Mouse (Mus musculus): ENCODE data around the gene Tgfbi. TPM values are rescaled to one million over a fixed set of nuclear protein-coding genes. Genes with fewer than 3 reads are reported as not detected.

Gene Tgfbi
- polyA plus RNA-seq, 1 experiment from 2014 or later: 101 TPM

- 0 out of 2 replicates have a peak, but pooled peaks cover 6% of the 10 kb centered on the region for H3K4me1 ChIP-seq (replicated peaks; ENCODE audit: control insufficient read depth, insufficient read depth, low read length)
- no peaks in the 10 kb centered on the region; the same call in 1 of the 2 replicates for H3K36me3 ChIP-seq (ENCODE audit: control insufficient read depth, insufficient read depth)
- H3K27ac ChIP-seq (ENCODE audit: low read depth, low read length): no peak overlapping the region
- TF ChIP-seq CTCF (IDR thresholded peaks at IDR 0.05; ENCODE audit: low read depth): no peak
- no peak for ATAC-seq
- H3K9ac ChIP-seq (ENCODE audit: low read depth, low read length): no peak overlapping the region
- H3K9me3 ChIP-seq (ENCODE audit: control insufficient read depth): no peaks in the 10 kb centered on the region
- H3K4me2 ChIP-seq (replicated peaks; ENCODE audit: low read depth): no peak overlapping the region
- no peaks in the 10 kb centered on the region for H3K27me3 ChIP-seq (replicated peaks; ENCODE audit: control insufficient read depth, insufficient read depth, low read length)
- 70% methylated on average over 3 of the region's 3 CpGs for WGBS
- no peak overlapping the region for H3K4me3 ChIP-seq (ENCODE audit: low read depth, low read length)
Observed at GRCm38 (mm10) chr13:56644031-56644430, 34.7 kb downstream of the Tgfbi start.

GRCm38 (mm10) chr13:56645744-56646143 is 36.4 kb downstream of the Tgfbi start:
- Histone ChIP-seq H3K4me3 (ENCODE audit: low read depth, low read length) (no peak overlapping the region), H3K9me3 (ENCODE audit: control insufficient read depth) (no peaks in the 10 kb centered on the region), H3K4me1 (replicated peaks; ENCODE audit: control insufficient read depth, insufficient read depth, low read length) (0 out of 2 replicates have a peak, but pooled peaks cover 6% of the 10 kb centered on the region), H3K27ac (ENCODE audit: low read depth, low read length) (no peak overlapping the region), H3K4me2 (replicated peaks; ENCODE audit: low read depth) (no peak overlapping the region), H3K9ac (ENCODE audit: low read depth, low read length) (no peak overlapping the region), H3K36me3 (ENCODE audit: control insufficient read depth, insufficient read depth) (no peaks in the 10 kb centered on the region), H3K27me3 (replicated peaks; ENCODE audit: control insufficient read depth, insufficient read depth, low read length) (no peaks in the 10 kb centered on the region)
- WGBS: 85% methylated on average over 6 of the region's 6 CpGs
- no peak for TF ChIP-seq CTCF (IDR thresholded peaks at IDR 0.05; ENCODE audit: low read depth)
- no peak for ATAC-seq

GRCm38 (mm10) chr13:56647597-56648405 is 38.5 kb downstream of the Tgfbi start:
- Histone ChIP-seq H3K4me2 (replicated peaks; ENCODE audit: low read depth) (no peak overlapping the region), H3K27ac (ENCODE audit: low read depth, low read length) (no peak overlapping the region), H3K4me3 (ENCODE audit: low read depth, low read length) (no peak overlapping the region), H3K9me3 (ENCODE audit: control insufficient read depth) (no peaks in the 10 kb centered on the region), H3K4me1 (replicated peaks; ENCODE audit: control insufficient read depth, insufficient read depth, low read length) (0 out of 2 replicates have a peak, but pooled peaks cover 6% of the 10 kb centered on the region), H3K27me3 (replicated peaks; ENCODE audit: control insufficient read depth, insufficient read depth, low read length) (no peaks in the 10 kb centered on the region), H3K36me3 (ENCODE audit: control insufficient read depth, insufficient read depth) (no peaks in the 10 kb centered on the region), H3K9ac (ENCODE audit: low read depth, low read length) (0 out of 2 replicates have a peak overlapping the region, but pooled peaks have one; percentile 26)
- ATAC-seq: peak; percentile 68
- WGBS: 64% methylated on average over 10 of the region's 10 CpGs
- TF ChIP-seq CTCF (IDR thresholded peaks at IDR 0.05; ENCODE audit: low read depth): no peak

GRCm38 (mm10) chr13:56650020-56650419 is 40.7 kb downstream of the Tgfbi start:
- no peak overlapping the region for H3K4me3 ChIP-seq (ENCODE audit: low read depth, low read length)
- 81% methylated on average over 2 of the region's 2 CpGs for WGBS

GRCm38 (mm10) chr13:56652381-56652780 is 43.1 kb downstream of the Tgfbi start:
- no peaks in the 10 kb centered on the region for H3K27me3 ChIP-seq (replicated peaks; ENCODE audit: control insufficient read depth, insufficient read depth, low read length)
- H3K4me2 ChIP-seq (replicated peaks; ENCODE audit: low read depth): no peak overlapping the region
- H3K27ac ChIP-seq (ENCODE audit: low read depth, low read length): no peak overlapping the region
- no peak overlapping the region for H3K9ac ChIP-seq (ENCODE audit: low read depth, low read length)
- H3K4me3 ChIP-seq (ENCODE audit: low read depth, low read length): no peak overlapping the region
- no peaks in the 10 kb centered on the region for H3K36me3 ChIP-seq (ENCODE audit: control insufficient read depth, insufficient read depth)
- H3K9me3 ChIP-seq (ENCODE audit: control insufficient read depth): no peaks in the 10 kb centered on the region
- ATAC-seq: no peak
- 0 out of 2 replicates have a peak, but pooled peaks cover 6% of the 10 kb centered on the region for H3K4me1 ChIP-seq (replicated peaks; ENCODE audit: control insufficient read depth, insufficient read depth, low read length)
- no peak for TF ChIP-seq CTCF (IDR thresholded peaks at IDR 0.05; ENCODE audit: low read depth)
- WGBS: 58% methylated on average over 8 of the region's 8 CpGs

More at GRCm38 (mm10) chr13:56650020-56650419, 40.7 kb downstream of the Tgfbi start:
- 0 out of 2 replicates have a peak, but pooled peaks cover 6% of the 10 kb centered on the region for H3K4me1 ChIP-seq (replicated peaks; ENCODE audit: control insufficient read depth, insufficient read depth, low read length)
- no peaks in the 10 kb centered on the region for H3K36me3 ChIP-seq (ENCODE audit: control insufficient read depth, insufficient read depth)
- H3K27ac ChIP-seq (ENCODE audit: low read depth, low read length): no peak overlapping the region
- no peak for ATAC-seq
- H3K27me3 ChIP-seq (replicated peaks; ENCODE audit: control insufficient read depth, insufficient read depth, low read length): no peaks in the 10 kb centered on the region
- no peak overlapping the region for H3K9ac ChIP-seq (ENCODE audit: low read depth, low read length)
- TF ChIP-seq CTCF (IDR thresholded peaks at IDR 0.05; ENCODE audit: low read depth): no peak
- H3K9me3 ChIP-seq (ENCODE audit: control insufficient read depth): no peaks in the 10 kb centered on the region
- no peak overlapping the region for H3K4me2 ChIP-seq (replicated peaks; ENCODE audit: low read depth)

GRCm38 (mm10) chr13:56654176-56654575 is 44.9 kb downstream of the Tgfbi start:
- ATAC-seq: 0 out of 2 replicates have a peak, but pooled peaks have one; percentile 20
- WGBS: 83% methylated on average over 5 of the region's 5 CpGs
- no peaks in the 10 kb centered on the region for H3K9me3 ChIP-seq (ENCODE audit: control insufficient read depth)
- no peaks in the 10 kb centered on the region for H3K36me3 ChIP-seq (ENCODE audit: control insufficient read depth, insufficient read depth)
- no peak for TF ChIP-seq CTCF (IDR thresholded peaks at IDR 0.05; ENCODE audit: low read depth)
- no peaks in the 10 kb centered on the region for H3K4me1 ChIP-seq (replicated peaks; ENCODE audit: control insufficient read depth, insufficient read depth, low read length)
- H3K4me3 ChIP-seq (ENCODE audit: low read depth, low read length): no peak overlapping the region
- no peak overlapping the region for H3K27ac ChIP-seq (ENCODE audit: low read depth, low read length)
- no peak overlapping the region for H3K9ac ChIP-seq (ENCODE audit: low read depth, low read length)
- H3K27me3 ChIP-seq (replicated peaks; ENCODE audit: control insufficient read depth, insufficient read depth, low read length): no peaks in the 10 kb centered on the region
- no peak overlapping the region for H3K4me2 ChIP-seq (replicated peaks; ENCODE audit: low read depth)
